Mouse (Mus musculus) heart, adult 2 months (tissue): Measurements from ENCODE around the gene Anp32e.

Source experiments
- CTCF ChIP-seq: fragments of 200-600 bp; IDR thresholded peaks from 2 replicates; pipeline ENCODE4 v1.8.1; 2022; ENCODE audit warnings: antibody characterized with exemption, mild to moderate bottlenecking, moderate library complexity
- EP300 ChIP-seq: fragments of 200-500 bp; IDR thresholded peaks from 2 replicates; pipeline ENCODE4 v1.6.1; 2011; ENCODE audit warnings: low read depth, low read length, control low read depth; ENCODE audit not compliant: insufficient read depth
- POLR2A ChIP-seq: fragments of 200-500 bp; IDR thresholded peaks from 2 replicates; pipeline ENCODE4 v1.6.1; 2011; ENCODE audit warnings: mild to moderate bottlenecking, low read depth, low read length, control low read depth; ENCODE audit not compliant: insufficient read depth

GRCm38 (mm10) chr3:95938835-95939234 is 9.8 kb downstream of the Anp32e start:
- TF ChIP-seq CTCF = peak; percentile 65
- no peak for TF ChIP-seq POLR2A
- no peak for TF ChIP-seq EP300
